Mouse (Mus musculus) liver, adult 2 months (tissue): ENCODE results near the gene Igfbpl1.

Experiments used
- CTCF ChIP-seq: fragments of 200-500 bp; IDR thresholded peaks from 2 replicates; pipeline ENCODE4 v1.5.1; 2011; ENCODE audit warnings: low read depth, low read length, control low read depth
- POLR2A ChIP-seq: fragments of 200-500 bp; IDR thresholded peaks from 2 replicates; pipeline ENCODE4 v1.6.1; 2011; ENCODE audit warnings: low read length, control low read depth; ENCODE audit not compliant: insufficient read depth; ENCODE audit errors: extremely low read depth

GRCm38 (mm10) chr4:45765121-45765564 is 61.6 kb downstream of the Igfbpl1 start:
- TF ChIP-seq CTCF: no peak
- no peak for TF ChIP-seq POLR2A
